Mouse (Mus musculus): ENCODE measurements around the gene Phf11c.

GRCm38 (mm10) chr14:59370348-59371068 is 24.7 kb downstream of the Phf11c start:
- TF ChIP-seq CTCF (IDR thresholded peaks at IDR 0.05; ENCODE audit: low read depth) (no peak), EP300 (IDR thresholded peaks at IDR 0.05; ENCODE audit: low read depth) (no peak)

All from liver, postnatal 0 days (tissue).